Mouse (Mus musculus): ENCODE measurements at regions not wholly inside any gene's neighbourhood (a gene's known extent, or its start where the extent isn't known, plus 50 kb on each side); places are given as distances from the start of the nearest gene placed in this dataset.

DNA sequence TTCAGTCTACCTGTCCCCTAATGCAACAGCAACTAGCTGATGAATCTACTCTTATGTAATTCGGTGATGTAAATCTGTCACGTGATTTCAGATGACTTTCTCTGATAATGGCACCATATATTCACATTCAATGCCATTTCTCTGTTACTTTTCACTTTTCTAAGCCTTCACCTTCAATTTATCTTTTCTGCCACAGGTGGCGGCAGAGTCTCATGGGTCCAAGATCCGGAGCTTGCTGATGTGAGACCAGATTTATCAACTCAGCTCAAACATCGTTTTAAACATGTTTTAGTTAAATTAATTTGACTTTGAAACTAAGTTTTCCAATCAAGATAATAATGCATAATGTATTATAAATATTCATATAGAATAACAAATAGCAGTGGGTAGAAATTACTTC, 148.4 kb upstream of the Cadm2 start:
- H3K9ac ChIP-seq (ENCODE audit: control insufficient read depth, low read depth, low read length, poor library complexity, severe bottlenecking) = no peak overlapping the region
- H3K27ac ChIP-seq (ENCODE audit: control insufficient read depth, low read depth, low read length) = no peak overlapping the region
- no peaks in the 10 kb centered on the region for H3K27me3 ChIP-seq (ENCODE audit: control insufficient read depth in 1 of 2, insufficient read depth in 2 of 2, low read length in 2 of 2)
- no peak for TF ChIP-seq MAZ (IDR thresholded peaks at IDR 0.05; ENCODE audit: low read depth, low read length)
- no peak for TF ChIP-seq SIN3A (IDR thresholded peaks at IDR 0.05; ENCODE audit: low read length)
- TF ChIP-seq RAD21 (IDR thresholded peaks at IDR 0.05; ENCODE audit: low read depth, low read length) = peak; percentile 10
- no peak for TF ChIP-seq EP300 (IDR thresholded peaks at IDR 0.05; ENCODE audit: low read depth in 1 of 2, low read length in 2 of 2)
- no peak for TF ChIP-seq POLR2AphosphoS2 (IDR thresholded peaks at IDR 0.05; ENCODE audit: low read length)
- TF ChIP-seq TBP (IDR thresholded peaks at IDR 0.05; ENCODE audit: low read depth, low read length) = no peak
- no peak for TF ChIP-seq CHD1 (IDR thresholded peaks at IDR 0.05; ENCODE audit: low read depth, low read length)
- peak in 2 of 3 experiments; percentile 7 to 19; a peak in 2 of 6 replicates for TF ChIP-seq CTCF (IDR thresholded peaks at IDR 0.05 in 2 of 3, conservative IDR thresholded peaks at IDR 0.05 in 1 of 3; ENCODE audit: control insufficient read depth in 1 of 3, insufficient read depth in 1 of 3, low read depth in 2 of 3, low read length in 3 of 3, poor library complexity in 1 of 3, severe bottlenecking in 1 of 3)
- no peak for TF ChIP-seq MAX (IDR thresholded peaks at IDR 0.05; ENCODE audit: low read length)
- TF ChIP-seq RCOR1 (IDR thresholded peaks at IDR 0.05; ENCODE audit: low read depth, low read length) = no peak
- H3K9me3 ChIP-seq (replicated peaks; ENCODE audit: insufficient read depth, low read length) = no peaks in the 10 kb centered on the region
- no peaks in the 10 kb centered on the region for H3K36me3 ChIP-seq (ENCODE audit: control insufficient read depth in 1 of 2, insufficient read depth in 2 of 2, low read length in 2 of 2)
- no peaks in the 10 kb centered on the region for H3K4me1 ChIP-seq (ENCODE audit: control insufficient read depth in 1 of 2, insufficient read depth in 2 of 2, low read length in 2 of 2)
- no peak for DNase-seq (ENCODE audit: low read depth, low spot score)
- no peak overlapping the region for H3K4me3 ChIP-seq (ENCODE audit: control insufficient read depth in 1 of 2, insufficient read depth in 1 of 2, low read depth in 2 of 2, low read length in 2 of 2)
- no peaks in the 10 kb centered on the region for H3K79me2 ChIP-seq (ENCODE audit: control insufficient read depth, insufficient read depth, low read length, poor library complexity)

DNA sequence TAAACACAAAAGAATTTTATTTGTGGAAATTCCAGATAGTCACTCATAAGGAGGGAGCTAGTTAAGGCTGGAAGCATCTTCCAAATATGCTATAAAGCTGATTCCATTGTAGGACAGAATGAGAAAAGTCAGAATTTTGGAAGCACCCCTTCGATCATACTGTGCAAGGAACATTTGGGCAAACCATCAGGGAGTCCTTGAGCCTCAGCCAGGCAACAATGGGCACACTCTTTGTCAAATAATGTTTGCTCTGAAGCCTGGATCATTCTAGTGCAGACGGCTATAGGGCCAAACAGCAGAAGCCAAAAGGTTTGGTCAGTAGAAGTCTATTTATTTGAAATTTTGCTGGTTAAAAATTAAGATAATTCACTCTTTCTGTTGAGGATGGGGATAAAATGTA, 114.7 kb upstream of the Cadm2 start:
- Histone ChIP-seq H3K9me3 (replicated peaks; ENCODE audit: insufficient read depth, low read length) (no peaks in the 10 kb centered on the region), H3K27me3 (ENCODE audit: control insufficient read depth in 1 of 2, insufficient read depth in 2 of 2, low read length in 2 of 2) (no peaks in the 10 kb centered on the region), H3K36me3 (ENCODE audit: control insufficient read depth in 1 of 2, insufficient read depth in 2 of 2, low read length in 2 of 2) (no peaks in the 10 kb centered on the region), H3K4me3 (ENCODE audit: control insufficient read depth in 1 of 2, insufficient read depth in 1 of 2, low read depth in 2 of 2, low read length in 2 of 2) (no peak overlapping the region), H3K27ac (ENCODE audit: control insufficient read depth, low read depth, low read length) (no peak overlapping the region), H3K4me1 (ENCODE audit: control insufficient read depth in 1 of 2, insufficient read depth in 2 of 2, low read length in 2 of 2) (no peaks in the 10 kb centered on the region), H3K9ac (ENCODE audit: control insufficient read depth, low read depth, low read length, poor library complexity, severe bottlenecking) (no peak overlapping the region), H3K79me2 (ENCODE audit: control insufficient read depth, insufficient read depth, low read length, poor library complexity) (no peaks in the 10 kb centered on the region)
- no peak for TF ChIP-seq CTCF (IDR thresholded peaks at IDR 0.05 in 2 of 3, conservative IDR thresholded peaks at IDR 0.05 in 1 of 3; ENCODE audit: control insufficient read depth in 1 of 3, insufficient read depth in 1 of 3, low read depth in 2 of 3, low read length in 3 of 3, poor library complexity in 1 of 3, severe bottlenecking in 1 of 3)
- no peak for TF ChIP-seq HCFC1 (IDR thresholded peaks at IDR 0.05; ENCODE audit: low read depth, low read length)
- TF ChIP-seq SIN3A (IDR thresholded peaks at IDR 0.05; ENCODE audit: low read length) = no peak
- TF ChIP-seq MYB (IDR thresholded peaks at IDR 0.05; ENCODE audit: low read depth, low read length) = no peak
- TF ChIP-seq MYC (IDR thresholded peaks at IDR 0.05; ENCODE audit: low read depth, low read length) = no peak
- no peak for TF ChIP-seq ZMIZ1 (IDR thresholded peaks at IDR 0.05; ENCODE audit: low read depth, low read length)
- TF ChIP-seq NELFE (IDR thresholded peaks at IDR 0.05; ENCODE audit: low read depth, low read length) = no peak
- TF ChIP-seq ZC3H11A (IDR thresholded peaks at IDR 0.05; ENCODE audit: low read depth, low read length) = no peak
- no peak for DNase-seq (ENCODE audit: low read depth, low spot score)

DNA sequence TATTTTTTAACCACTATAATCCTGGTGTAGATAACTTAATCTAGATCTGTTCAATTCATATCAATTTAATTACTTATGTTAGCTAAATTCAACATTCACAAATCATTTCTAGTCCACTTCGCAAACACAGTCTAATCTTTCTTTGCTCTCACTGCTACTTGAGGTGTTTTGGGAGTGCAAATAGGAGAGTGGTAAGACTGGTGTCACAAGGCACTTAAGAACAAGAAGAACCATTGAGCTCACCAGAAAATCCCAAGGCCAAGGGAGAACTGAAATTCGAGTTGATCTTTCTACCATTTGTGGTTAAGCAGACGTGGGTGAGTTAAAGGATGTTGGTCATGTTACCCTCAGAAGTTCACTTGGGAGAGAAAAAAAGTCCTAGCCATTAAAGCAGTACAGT, 77.9 kb upstream of the Cadm2 start:
- no peak overlapping the region for H3K27ac ChIP-seq (ENCODE audit: control insufficient read depth, low read depth, low read length)
- TF ChIP-seq NELFE (IDR thresholded peaks at IDR 0.05; ENCODE audit: low read depth, low read length) (no peak), SIN3A (IDR thresholded peaks at IDR 0.05; ENCODE audit: low read length) (no peak), TBP (IDR thresholded peaks at IDR 0.05; ENCODE audit: low read depth, low read length) (no peak), MYB (IDR thresholded peaks at IDR 0.05; ENCODE audit: low read depth, low read length) (no peak), POLR2A (IDR thresholded peaks at IDR 0.05; ENCODE audit: control insufficient read depth in 1 of 2, insufficient read depth in 1 of 2, low read depth in 1 of 2, low read length in 2 of 2, poor library complexity in 1 of 2) (no peak), CHD1 (IDR thresholded peaks at IDR 0.05; ENCODE audit: low read depth, low read length) (no peak), SMC3 (IDR thresholded peaks at IDR 0.05; ENCODE audit: low read depth, low read length) (no peak), ELF1 (IDR thresholded peaks at IDR 0.05; ENCODE audit: low read depth, low read length) (no peak), E2F4 (IDR thresholded peaks at IDR 0.05; ENCODE audit: borderline replicate concordance, low read depth, low read length) (no peak), JUND (IDR thresholded peaks at IDR 0.05; ENCODE audit: low read depth, low read length) (no peak), USF2 (IDR thresholded peaks at IDR 0.05; ENCODE audit: borderline replicate concordance in 1 of 2, insufficient read depth in 1 of 2, low read depth in 1 of 2, low read length in 2 of 2) (no peak), TCF12 (IDR thresholded peaks at IDR 0.05; ENCODE audit: low read depth, low read length) (no peak)
- no peaks in the 10 kb centered on the region for H3K9me3 ChIP-seq (replicated peaks; ENCODE audit: insufficient read depth, low read length)
- H3K27me3 ChIP-seq (ENCODE audit: control insufficient read depth in 1 of 2, insufficient read depth in 2 of 2, low read length in 2 of 2) = no peaks in the 10 kb centered on the region
- H3K4me1 ChIP-seq (ENCODE audit: control insufficient read depth in 1 of 2, insufficient read depth in 2 of 2, low read length in 2 of 2) = no peaks in the 10 kb centered on the region
- no peaks in the 10 kb centered on the region for H3K79me2 ChIP-seq (ENCODE audit: control insufficient read depth, insufficient read depth, low read length, poor library complexity)
- no peak overlapping the region for H3K9ac ChIP-seq (ENCODE audit: control insufficient read depth, low read depth, low read length, poor library complexity, severe bottlenecking)
- no peak for DNase-seq (ENCODE audit: low read depth, low spot score)
- H3K4me3 ChIP-seq (ENCODE audit: control insufficient read depth in 1 of 2, insufficient read depth in 1 of 2, low read depth in 2 of 2, low read length in 2 of 2) = no peak overlapping the region
- H3K36me3 ChIP-seq (ENCODE audit: control insufficient read depth in 1 of 2, insufficient read depth in 2 of 2, low read length in 2 of 2) = no peaks in the 10 kb centered on the region

All from MEL (cell line).